ENCODE assay signal across 15 mouse cellular contexts in genomic region chr4:152862818-152863614, GRCm38 (mm10).
DNase-seq lines count a peak whose midpoint lies in the region; ATAC-seq lines count a peak whose summit lies in the region.
"Had no signal": no experiment of that assay in that cellular context is flagged by ENCODE, and none has a peak within 500 bp of the region (broad histone marks: within the 10 kb centered on the region; RNA-seq: fewer than 3 reads in every experiment).

No protein-coding gene starts in this region.

- no peaks in the 10 kb centered on the region for H3K9me3 ChIP-seq in forebrain, embryonic 16.5 days (ENCODE audit: control insufficient read depth, low read length)
- H3K9me3 ChIP-seq in forebrain, embryonic 12.5 days = no peaks in the 10 kb centered on the region
- peaks cover 97% of the 10 kb centered on the region for H3K9me3 ChIP-seq in megakaryocyte, embryonic 14.5 days
- no peaks in the 10 kb centered on the region for H3K9me3 ChIP-seq in kidney, embryonic 14.5 days (ENCODE audit: control insufficient read depth, low read length)
- H3K9me3 ChIP-seq: limb, embryonic 15.5 days had no signal

- no peak overlapping the region for H3K4me3 ChIP-seq in forebrain, embryonic 16.5 days (replicated peaks; ENCODE audit: low read length)
- no peak overlapping the region for H3K4me3 ChIP-seq in forebrain, embryonic 12.5 days (replicated peaks)
- peak overlapping the region; percentile 3 for H3K4me3 ChIP-seq in megakaryocyte, embryonic 14.5 days (replicated peaks)
- no peak overlapping the region for H3K4me3 ChIP-seq in kidney, embryonic 14.5 days (ENCODE audit: low read length)
- H3K4me3 ChIP-seq: limb, embryonic 15.5 days had no signal

- ATAC-seq in forebrain, embryonic 16.5 days = 0 out of 2 replicates have a peak, but pooled peaks have one; percentile 33
- no peak for ATAC-seq in forebrain, embryonic 12.5 days (ENCODE audit: low FRiP score)
- no peak for ATAC-seq in megakaryocyte, adult 5-6 weeks (ENCODE audit: poor library complexity, severe bottlenecking)
- ATAC-seq in kidney, embryonic 14.5 days (ENCODE audit: low FRiP score, low TSS enrichment) = no peak
- ATAC-seq: Patski had no signal

- no peaks in the 10 kb centered on the region for H3K36me3 ChIP-seq in forebrain, embryonic 16.5 days (ENCODE audit: control insufficient read depth, insufficient read depth)
- H3K36me3 ChIP-seq in forebrain, embryonic 12.5 days (replicated peaks) = no peaks in the 10 kb centered on the region
- no peaks in the 10 kb centered on the region for H3K36me3 ChIP-seq in megakaryocyte, embryonic 14.5 days (replicated peaks; ENCODE audit: low read length)
- H3K36me3 ChIP-seq in kidney, embryonic 14.5 days (ENCODE audit: control insufficient read depth, insufficient read depth, low read length) = no peaks in the 10 kb centered on the region
- H3K36me3 ChIP-seq: limb, embryonic 15.5 days had no signal

- intact Hi-C loops in left cerebral cortex, postnatal 25 days (cut with DNase I) = no loop called here

- H3K27ac ChIP-seq in forebrain, embryonic 16.5 days (ENCODE audit: low read length) = no peak overlapping the region
- no peak overlapping the region for H3K27ac ChIP-seq in forebrain, embryonic 12.5 days
- no peak overlapping the region for H3K27ac ChIP-seq in kidney, embryonic 14.5 days (ENCODE audit: low read depth, low read length)
- H3K27ac ChIP-seq: limb, embryonic 15.5 days had no signal

- peaks cover 12% of the 10 kb centered on the region for H3K4me1 ChIP-seq in forebrain, embryonic 16.5 days (replicated peaks; ENCODE audit: control insufficient read depth, insufficient read depth, low read length)
- no peaks in the 10 kb centered on the region for H3K4me1 ChIP-seq in forebrain, embryonic 12.5 days
- no peaks in the 10 kb centered on the region for H3K4me1 ChIP-seq in megakaryocyte, embryonic 14.5 days
- H3K4me1 ChIP-seq in kidney, embryonic 14.5 days (ENCODE audit: control insufficient read depth, insufficient read depth, low read length) = no peaks in the 10 kb centered on the region
- H3K4me1 ChIP-seq: limb, embryonic 15.5 days had no signal

- H3K4me2 ChIP-seq in forebrain, embryonic 16.5 days (ENCODE audit: low read length) = no peak overlapping the region
- H3K4me2 ChIP-seq in forebrain, embryonic 12.5 days = no peak overlapping the region
- no peak overlapping the region for H3K4me2 ChIP-seq in kidney, embryonic 14.5 days (replicated peaks; ENCODE audit: low read depth, low read length)
- H3K4me2 ChIP-seq: limb, embryonic 15.5 days had no signal

- 23% methylated on average over 11 of the region's 11 CpGs for WGBS in forebrain, embryonic 16.5 days
- WGBS in forebrain, embryonic 12.5 days = 34% methylated on average over 11 of the region's 11 CpGs
- WGBS in kidney, embryonic 14.5 days = 61% methylated on average over 11 of the region's 11 CpGs

- no peak overlapping the region for H3K9ac ChIP-seq in forebrain, embryonic 16.5 days (replicated peaks; ENCODE audit: low read depth, low read length)
- H3K9ac ChIP-seq in forebrain, embryonic 12.5 days = no peak overlapping the region
- H3K9ac ChIP-seq in kidney, embryonic 14.5 days (ENCODE audit: low read depth, low read length) = no peak overlapping the region
- H3K9ac ChIP-seq: limb, embryonic 15.5 days had no signal

- DNase-seq in left cerebral cortex, postnatal 25 days (ENCODE audit: low spot score in 2 of 2) = peak; percentile 48 to 72
- peak; percentile 15 to 35 for DNase-seq in right cerebral cortex, postnatal 36 days (ENCODE audit: low spot score in 2 of 2)
- DNase-seq in kidney, postnatal 10 days = no peak
- DNase-seq: cerebellum, adult 8-10 months; embryo, embryonic 11 days; heart, postnatal 4 days; kidney, adult 11 months; lung, adult 18-20 months had no signal

- no peaks in the 10 kb centered on the region for H3K27me3 ChIP-seq in forebrain, embryonic 16.5 days (replicated peaks; ENCODE audit: control insufficient read depth, insufficient read depth, low read length)
- H3K27me3 ChIP-seq in forebrain, embryonic 12.5 days = peaks cover 3% of the 10 kb centered on the region; the same call in 1 of the 2 replicates
- H3K27me3 ChIP-seq in megakaryocyte, embryonic 14.5 days (replicated peaks) = no peaks in the 10 kb centered on the region
- no peaks in the 10 kb centered on the region for H3K27me3 ChIP-seq in kidney, embryonic 14.5 days (ENCODE audit: control insufficient read depth, insufficient read depth, low read length)
- H3K27me3 ChIP-seq: limb, embryonic 15.5 days; Patski had no signal
